Mouse (Mus musculus) monocyte, adult 2 months (primary cell): ENCODE measurements around the gene Yif1a.
"Not testable (repeated sequence)": the region's sequence is repeated elsewhere in the genome, so short reads cannot be mapped to it uniquely, and the experiment has no call there.

Experiments
- DNase-seq, 2 experiments: peaks; one replicate each; pipeline ENCODE4 v3.0.0; 2022; ENCODE audit warnings: low spot score in 2 of 2, low read depth in 1 of 2

Gene Yif1a

DNA sequence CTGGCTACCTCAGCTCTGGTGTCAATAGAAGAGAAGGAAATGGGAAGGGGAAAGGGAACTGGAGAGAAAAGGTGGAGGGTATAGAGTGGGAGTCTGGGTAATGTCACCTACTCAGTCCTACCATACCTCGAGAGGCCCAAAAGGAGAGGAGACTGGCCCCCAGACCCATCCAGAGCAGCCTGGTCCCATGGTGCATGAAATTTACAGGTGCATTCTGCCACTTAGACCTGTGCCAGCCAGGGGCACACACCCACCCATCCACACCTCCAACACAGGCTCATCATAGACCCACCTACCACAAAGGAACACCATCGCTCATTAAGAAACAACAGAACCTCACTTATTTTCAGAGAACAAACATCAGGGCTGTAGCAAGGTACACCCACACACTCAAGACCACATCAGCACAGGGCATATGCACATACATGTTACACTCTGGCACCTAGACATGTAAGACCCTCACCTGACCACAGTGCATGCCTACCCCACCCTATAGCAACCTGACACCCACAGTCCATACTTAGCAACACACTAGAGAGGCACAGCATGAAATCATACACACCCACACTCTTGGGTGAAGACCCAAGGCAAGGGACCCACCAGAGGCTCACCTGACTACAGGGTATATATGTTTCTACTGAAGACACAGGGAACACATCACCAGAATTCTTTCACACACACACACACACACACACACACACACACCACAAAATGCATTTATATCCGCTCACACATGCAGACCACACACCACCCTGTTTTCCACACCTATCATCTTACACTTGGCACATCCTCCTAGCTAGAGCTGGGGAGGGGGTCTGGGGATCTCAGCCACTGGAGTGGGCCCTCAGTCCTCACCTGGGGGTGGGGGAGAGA is 4.1 kb upstream of the Yif1a start:
- DNase-seq: no peak

DNA sequence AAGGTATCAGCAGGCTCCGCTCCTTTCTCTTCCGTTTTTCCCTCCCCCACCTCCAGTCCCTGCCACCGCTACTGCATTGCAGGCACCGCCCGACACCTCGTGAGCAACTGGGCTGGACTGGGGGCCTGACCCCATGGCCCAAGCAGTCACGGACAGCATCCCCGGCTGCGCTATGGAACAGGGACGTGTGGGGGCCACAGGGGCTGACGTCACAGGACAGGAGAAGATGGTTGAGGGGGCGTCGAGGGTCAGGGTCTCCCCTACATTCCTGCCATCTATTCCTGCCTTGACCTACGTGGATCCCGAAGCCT is 3.5 kb upstream of the Yif1a start:
- no peak for DNase-seq

DNA sequence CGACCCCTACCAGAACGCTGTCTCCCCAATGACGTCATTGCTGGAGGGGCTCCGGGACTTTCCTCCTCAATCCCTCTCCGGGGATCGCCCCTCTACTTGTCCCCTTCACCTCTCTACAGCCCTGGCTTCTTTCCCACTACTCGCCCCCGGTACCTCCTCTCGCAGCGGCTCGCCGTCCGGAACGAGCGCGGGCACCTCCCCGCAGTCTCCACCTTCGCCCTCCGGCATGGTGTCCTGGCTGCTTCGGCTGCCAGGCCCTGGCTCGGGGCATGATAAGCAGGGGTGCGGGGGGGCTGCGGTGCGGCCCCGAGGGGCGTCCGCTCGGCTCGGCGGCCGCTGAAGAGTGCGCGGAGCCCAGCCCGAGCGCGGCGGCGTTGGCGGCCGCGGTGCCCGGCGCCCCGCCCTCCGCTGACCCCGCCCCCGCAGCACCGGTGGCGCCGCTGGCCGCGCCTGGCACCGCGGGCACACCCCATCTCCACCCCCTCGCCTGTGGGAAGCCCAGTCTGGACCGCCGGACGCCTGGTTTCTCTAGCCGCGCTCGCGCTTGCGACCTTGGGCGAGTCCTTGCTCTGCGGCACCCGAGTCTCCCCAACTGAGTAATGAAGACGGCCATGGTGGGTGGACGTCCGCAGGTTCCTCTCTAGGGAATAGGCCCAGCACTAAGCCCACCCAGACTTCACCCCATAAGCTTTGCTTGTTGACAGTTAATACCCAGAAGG is 3.0 kb upstream of the Yif1a start, which contains the start of gene Tmem151a:
Gene Tmem151a (minus strand): TSS at position 387 of the 719 bp plus-strand sequence.
- DNase-seq: no peak

DNA sequence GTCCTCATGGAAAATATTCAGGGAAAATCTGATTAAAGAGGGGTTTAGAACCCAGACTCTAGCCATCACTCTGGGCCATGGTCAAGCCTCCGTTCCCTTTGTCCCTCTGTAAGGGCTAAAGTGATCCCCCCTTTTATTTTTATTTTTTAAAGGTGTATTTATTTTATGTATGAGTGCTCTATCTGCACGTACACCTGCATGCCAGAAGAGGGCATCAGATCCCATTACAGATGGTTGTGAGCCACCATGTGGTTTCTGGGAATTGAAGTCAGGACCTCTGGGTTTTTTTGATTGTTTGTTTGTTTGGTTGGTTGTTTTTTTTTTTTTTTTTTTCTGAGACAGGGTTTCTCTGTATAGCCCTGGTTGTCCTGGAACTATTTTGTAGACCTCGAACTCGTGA is 1.8 kb upstream of the Yif1a start:
- not testable (repeated sequence) for DNase-seq

DNA sequence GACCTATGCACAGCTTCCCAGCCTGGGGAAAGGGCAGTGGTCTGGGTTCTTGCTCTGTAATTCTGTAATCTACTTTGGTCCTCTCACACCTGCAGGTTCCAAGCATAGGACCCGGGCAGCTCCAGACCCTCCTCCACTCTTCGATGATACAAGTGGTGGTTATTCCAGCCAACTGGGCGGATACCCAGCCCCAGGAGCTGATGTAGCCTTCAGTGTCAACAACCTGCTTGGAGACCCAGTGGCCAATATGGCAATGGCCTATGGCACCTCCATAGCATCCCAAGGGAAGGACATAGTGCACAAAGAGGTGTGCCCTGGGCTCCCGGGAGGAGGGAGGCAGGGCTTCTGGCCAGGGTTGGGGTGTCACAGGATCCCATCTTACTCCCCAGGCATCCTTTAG is 986 bp downstream of the Yif1a start:
- no peak for DNase-seq

DNA sequence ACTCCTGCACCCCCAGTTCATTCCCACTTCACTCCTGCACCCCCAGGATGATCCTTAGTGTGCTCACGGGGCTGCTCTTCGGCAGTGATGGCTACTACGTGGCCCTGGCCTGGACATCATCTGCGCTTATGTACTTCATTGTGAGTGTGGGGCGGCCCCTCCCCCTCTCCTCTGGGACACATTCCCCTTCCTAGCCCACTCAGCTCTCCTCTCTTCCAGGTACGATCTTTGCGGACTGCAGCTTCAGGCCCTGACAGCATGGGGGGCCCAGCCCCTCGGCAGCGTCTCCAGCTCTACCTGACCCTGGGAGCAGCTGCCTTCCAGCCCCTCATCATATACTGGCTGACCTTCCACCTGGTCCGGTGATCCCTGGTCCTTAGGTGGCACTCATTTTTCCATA is 3.7 kb downstream of the Yif1a start:
- DNase-seq: no peak

DNA sequence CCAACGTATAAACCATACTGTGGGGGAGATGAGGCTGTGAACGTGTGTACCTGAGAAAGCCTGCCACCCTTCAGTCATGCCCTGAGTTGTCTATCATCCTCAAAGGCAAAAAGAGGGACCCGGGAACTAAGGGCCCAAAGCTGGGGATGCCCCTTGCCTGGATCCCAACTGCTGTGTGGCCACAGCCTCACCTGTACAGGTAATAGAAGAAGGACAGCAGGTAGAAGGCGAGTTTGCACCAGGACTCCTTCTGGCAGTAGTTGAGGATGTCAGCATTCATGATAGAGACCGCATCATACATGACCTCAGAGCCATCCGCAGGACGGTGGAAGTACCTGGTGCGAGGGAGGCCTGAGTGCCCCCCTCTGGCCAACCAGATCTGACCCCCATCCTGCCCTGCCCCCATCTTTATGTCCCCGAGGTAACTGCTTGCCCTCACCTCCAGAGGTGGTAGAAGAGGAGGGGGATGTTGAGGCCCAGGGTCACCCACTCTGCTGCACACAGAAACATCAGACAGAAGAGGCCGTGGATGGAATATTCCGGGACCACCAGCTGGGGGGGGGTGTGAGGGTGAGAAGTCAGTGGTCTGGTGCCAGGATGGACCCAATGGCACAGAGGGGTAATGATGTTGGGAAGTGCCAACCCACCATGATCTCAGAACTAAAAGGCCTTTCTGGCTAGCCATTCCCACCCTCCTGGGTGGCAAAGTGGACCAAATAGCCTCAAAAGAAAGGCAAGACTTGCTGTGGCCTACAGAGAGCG is 5.3 kb downstream of the Yif1a start:
- DNase-seq: no peak

DNA sequence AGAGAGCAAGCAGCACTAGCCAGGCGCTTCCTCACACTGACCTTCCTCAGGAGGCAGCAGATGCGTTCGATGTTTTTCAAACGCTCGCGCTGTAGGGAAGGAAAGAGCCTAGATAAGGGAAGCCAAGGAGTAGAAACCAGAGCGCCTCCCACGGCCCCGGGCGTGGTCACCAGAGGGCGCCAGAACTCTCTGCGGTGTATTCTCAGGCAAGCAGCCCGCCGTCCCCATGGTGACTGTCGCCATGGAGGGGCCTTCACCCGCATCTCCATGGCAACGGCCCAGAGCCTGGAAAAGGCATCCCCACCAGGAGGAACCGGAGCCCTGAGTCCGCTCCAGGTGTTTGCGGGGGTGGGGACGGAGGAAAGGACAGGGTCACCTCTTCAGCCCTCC is 5.9 kb downstream of the Yif1a start:
- DNase-seq: peak; percentile 66 to 76

DNA sequence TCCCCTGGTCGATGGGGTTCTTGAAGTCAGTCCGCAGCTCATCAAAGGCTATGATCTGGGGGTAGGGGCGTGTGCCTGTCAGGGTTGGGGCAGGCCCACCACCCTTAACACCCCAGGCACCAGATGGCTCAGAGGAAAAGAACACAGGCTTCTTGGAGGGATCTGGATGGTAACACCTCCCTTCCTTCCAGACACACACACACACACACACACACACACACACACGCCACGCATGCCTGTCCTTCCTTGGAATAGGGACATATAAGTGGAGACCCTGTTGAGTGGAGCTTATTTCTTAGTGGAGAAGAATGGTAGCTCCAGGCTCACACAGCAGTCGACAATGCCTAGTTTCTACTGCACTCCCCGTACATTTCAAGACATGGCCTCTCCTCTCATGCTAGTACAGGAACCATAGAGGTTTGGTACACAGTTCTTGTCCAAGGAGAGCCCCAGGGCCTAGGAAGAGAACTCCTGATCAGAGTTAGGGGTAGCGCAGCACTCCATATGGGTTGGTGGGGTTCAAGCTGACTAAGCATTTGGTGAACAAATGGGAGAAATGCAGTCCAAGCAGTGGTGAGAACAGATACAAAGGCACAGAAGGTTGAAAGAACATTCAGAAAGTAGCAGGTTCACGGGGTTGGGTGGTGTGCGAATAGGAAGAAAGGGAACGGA is 6.5 kb downstream of the Yif1a start:
- no peak for DNase-seq

DNA sequence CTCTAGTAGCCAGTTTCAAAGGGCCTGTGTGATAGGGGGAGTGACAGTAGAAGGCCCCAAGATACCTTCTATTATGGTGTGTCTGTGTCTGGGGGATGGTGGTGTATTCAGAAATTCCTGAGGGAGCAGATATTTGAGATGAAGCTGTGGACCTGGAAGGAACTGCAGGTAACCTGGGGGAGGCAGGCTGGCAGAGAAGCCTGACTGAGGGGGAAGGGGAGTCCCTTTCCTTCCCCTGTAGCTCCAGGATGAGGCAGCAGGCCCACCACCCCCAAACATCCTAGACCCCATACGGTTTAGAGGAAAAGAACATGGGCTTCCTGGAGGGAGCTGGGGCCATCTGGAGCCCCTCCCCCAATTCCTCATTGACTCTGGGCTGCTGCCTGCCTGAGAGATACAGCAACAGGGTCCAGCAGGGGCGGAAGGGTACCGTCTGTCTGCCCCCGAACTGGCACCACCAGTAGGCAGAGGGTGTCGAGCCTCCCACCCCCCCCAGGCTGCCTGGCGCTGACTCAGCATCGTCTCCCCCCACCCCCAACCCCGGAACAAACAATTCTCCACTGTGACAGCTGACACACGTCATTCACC is 7.6 kb downstream of the Yif1a start:
- DNase-seq: no peak

DNA sequence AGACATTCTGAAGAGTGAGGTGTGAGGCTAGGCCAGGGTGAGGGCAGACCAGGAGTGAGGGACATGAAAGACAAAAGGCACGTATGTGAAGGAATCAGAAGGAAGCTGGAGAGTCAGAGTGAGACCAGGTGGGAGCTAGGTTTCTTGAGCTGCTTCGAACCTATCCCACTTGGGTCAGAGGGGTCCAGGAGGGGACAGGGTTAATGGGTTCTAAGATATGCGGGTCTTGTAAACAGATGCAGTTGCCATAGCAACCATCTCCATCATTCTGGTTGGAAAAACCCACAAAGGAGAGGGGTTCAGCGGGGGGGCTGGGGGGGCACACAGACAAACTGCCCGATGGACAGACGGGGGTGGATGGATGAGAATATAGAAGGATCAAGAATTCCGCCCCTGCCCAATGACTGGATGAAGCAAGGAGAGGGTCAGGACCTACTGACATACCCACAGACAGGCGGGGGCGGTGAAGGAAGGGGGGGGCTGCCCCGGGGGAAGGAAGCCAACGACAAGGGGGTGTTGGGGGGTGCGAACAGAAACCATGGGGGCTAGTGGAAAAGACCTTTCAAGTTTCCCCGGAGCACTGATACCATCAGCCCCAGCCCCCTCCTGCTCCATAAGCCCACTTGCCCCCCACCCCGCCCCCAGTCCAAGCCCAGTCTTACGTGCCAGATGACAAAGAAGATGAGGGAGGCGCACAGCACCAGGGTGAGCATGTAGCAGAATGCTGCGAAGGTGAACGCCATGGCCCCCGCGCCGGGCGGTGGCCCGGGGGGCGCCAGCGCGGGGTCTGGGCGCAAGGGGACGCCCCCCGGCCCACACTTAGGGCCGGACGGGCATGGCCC is 9.4 kb downstream of the Yif1a start:
- no peak for DNase-seq

DNA sequence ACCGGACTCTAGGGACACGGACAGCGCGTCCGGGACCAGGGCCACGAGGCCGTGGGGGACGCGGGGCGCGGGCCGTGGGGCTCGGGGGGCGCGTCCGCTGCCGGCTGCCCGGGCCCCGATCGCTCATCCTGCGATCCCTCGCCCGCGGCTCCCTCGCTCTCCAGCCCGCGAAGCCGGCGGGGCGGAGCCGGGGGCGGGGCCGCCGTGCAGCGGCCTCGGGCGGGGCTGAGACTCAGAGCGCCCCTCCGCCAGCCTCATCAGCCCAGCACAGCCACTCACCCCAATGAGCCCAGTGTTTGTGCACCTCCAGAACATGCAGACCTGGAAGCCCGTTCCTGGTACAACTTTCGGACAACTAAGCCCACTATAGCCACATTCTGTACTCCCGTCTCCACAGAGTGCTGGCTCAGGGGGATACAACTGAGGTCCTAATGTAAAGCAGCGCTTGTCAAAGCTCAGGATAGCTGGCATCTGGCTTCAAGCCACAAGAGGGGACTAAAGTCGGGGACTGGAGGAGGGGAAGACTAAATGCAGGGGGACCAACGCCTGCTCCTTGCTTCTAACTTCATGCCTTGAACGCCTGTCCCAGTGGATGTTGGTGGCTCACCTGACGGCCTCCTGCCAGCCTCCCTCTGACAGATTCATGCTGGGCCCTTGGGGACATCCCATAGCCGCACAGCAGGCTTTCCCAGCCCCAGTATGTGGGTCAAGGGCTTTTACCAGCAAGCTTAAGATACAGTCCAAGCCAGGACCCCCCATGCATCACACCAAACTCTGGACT is 10.2 kb downstream of the Yif1a start, which contains the start of gene Cnih2:
Gene Cnih2 (minus strand): TSS at position 159 of the 781 bp plus-strand sequence.
- DNase-seq: no peak

DNA sequence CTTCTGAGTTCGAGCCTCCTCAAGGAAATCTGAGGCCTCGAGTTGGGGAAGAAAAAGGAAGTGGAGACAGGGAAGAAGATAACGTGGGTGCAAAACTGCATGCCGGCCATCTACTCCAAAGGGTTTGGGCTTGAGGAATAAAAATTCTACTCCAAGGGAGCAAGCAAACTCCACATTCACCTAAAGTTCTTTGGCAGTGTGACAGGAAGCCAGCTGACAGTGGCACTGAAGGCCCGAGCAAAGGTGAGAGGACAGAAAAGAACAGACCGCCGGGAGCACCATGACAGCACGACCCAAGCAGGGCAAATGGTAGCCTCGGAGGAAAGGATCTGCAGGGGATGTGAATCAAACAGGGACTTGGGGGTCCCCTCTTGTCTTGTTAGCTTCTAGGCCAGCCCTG is 17.7 kb downstream of the Yif1a start:
- no peak for DNase-seq

DNA sequence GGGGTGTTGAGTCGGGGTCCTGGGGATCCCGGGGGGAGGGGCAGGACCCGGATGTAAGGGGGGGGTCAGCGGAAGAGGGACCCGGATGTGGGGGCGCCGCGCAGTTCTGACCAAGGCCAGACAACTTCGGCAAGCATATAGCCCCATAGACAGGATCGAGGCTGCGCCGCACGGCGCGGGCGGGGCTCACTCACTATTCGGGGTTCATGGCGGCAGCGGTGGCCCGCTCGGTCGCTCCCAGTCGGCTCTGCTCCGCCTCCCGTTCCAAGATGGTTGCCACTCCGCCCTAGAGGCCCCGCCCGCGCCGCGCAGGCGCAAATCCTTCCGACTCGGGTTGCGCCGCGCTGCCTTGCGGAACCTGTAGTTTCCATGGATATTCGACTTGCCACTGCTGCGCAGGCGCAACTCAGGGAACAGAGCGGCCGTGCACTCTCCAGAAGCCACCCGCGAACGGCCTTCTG is 18.4 kb downstream of the Yif1a start, which contains the start of gene Rab1b:
Gene Rab1b (minus strand): TSS at position 342 of the 461 bp plus-strand sequence.
- peak; percentile 93 to 95 for DNase-seq

DNA sequence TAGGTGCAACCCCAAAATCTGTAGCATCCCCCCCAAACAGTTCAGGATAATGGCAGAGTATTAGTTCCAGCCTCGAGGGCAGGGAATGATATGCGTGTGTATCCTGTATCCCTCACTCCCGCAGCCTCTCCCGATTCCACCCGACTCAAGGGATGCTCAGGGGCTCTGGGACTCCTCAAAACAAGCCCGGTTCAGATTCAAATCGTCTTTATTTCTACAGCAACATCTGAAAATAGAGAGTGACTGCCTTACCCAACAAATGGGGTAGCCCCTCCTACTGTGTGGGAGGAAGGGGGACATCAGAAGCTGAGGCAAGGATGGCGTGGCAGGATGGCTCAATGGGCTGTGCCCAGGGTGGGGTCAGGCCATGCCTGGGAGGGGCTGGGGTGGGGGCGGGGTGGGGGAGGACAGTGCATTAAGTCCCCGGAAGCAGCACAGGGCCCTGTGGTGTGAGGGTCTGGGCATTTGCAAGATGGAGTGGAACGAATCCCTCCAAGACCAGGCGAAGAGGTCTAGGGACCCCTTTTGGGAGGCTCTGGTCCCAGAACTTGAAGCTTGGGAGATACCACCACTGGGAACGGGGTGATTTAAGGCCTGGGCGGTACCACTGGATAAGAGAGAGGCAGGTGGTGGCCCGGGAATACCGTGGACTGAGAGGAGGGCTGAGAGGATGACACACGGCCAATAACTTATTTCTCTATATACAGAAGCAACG is 19.4 kb downstream of the Yif1a start:
- no peak for DNase-seq

DNA sequence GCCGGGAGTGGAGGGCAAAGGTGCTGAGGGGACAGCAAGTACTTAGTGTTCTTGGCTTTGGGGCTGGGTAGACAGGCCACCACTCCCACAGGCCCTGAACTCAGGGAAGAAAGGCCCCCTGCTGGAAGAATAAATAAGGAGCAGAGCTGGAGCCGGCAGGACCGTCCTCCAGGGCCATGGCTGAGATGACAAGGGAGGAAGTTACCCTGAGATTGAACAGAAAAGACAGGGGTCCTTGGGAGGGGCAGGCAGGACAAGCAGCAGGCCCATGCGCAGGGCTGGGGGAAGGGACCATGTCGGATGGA is 19.9 kb downstream of the Yif1a start:
- DNase-seq: no peak

DNA sequence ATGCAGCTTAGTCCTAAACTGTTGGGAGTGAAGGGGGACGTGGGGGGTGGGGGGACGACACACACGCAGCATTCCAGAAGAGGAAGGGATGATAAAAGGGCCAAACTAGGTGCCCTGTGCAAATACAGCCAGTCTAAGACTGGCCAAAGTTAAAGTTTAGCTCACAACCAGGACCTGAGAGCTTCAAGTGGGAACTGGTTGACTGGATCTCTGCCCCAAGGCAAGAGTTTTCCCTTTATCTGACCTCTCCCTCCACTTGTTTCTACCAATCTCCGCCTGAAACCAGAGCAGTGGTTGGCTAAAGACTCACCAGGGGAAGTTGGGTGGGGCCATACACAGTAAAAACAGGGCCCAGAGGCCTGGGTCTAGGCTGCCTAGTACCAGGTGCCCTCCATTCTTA is 20.4 kb downstream of the Yif1a start:
- no peak for DNase-seq

DNA sequence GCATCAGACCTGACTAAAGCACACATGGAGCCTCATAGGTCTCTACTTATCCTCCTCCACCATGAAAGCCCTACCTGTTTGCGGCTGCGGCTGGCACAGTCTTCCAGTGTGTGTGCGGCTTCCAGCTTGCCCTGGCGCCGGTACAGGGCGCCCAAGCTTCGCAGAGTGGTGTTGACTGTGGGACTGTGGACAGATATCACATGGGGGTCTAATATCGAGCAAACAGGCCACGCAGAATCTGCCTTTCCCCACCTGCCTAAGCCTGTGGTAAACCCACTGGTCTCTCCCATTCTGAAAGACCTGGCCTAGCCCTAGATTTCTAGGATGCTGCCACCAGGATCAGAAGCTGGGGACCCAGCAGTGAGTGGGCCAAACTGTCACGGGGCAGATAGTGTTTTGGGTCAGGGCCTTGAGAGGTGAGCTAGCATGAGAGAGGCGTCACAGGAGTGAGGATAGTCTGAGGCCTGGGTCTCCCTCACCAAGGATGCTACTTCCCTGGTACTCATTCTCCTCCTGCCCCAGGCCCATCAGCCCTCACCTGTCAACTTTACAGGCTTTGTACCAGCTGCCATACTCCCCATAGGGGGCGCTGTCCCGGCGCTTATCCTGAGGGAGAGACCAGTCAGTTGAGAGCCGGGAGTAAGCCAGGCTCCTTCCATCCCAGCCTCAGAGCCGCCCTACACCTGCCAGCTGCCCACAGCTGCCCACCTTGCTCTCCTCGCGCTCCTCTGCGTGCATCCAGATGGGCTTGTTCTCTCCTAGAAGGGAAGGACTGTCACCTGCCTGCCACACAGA is 21.5 kb downstream of the Yif1a start:
- DNase-seq: no peak
